Mouse (Mus musculus) heart, adult 9 months (tissue): ENCODE measurements around the gene Nemf.
"Not testable (repeated sequence)": the region's sequence is repeated elsewhere in the genome, so short reads cannot be mapped to it uniquely, and the experiment has no call there.

Experiments used
- DNase-seq, 2 experiments: peaks; one replicate each; pipeline ENCODE4 v3.0.0; 2022; ENCODE audit warnings: low spot score in 2 of 2

The Nemf gene

DNA sequence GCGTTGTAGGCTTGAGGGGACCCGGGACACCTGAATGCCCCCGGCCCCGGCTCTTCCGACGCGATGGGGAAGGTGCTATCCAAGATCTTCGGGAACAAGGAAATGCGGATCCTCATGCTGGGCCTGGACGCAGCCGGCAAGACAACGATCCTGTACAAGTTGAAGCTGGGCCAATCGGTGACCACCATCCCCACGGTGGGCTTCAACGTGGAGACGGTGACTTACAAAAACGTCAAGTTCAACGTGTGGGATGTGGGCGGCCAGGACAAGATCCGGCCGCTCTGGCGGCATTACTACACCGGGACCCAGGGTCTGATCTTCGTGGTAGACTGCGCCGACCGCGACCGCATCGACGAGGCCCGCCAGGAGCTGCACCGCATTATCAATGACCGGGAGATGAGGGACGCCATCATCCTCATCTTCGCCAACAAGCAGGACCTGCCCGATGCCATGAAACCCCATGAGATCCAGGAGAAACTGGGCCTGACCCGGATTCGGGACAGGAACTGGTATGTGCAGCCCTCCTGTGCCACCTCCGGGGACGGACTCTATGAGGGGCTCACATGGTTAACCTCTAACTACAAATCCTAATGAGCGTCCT lies 15.9 kb upstream of the Nemf start:
- no peak for DNase-seq

DNA sequence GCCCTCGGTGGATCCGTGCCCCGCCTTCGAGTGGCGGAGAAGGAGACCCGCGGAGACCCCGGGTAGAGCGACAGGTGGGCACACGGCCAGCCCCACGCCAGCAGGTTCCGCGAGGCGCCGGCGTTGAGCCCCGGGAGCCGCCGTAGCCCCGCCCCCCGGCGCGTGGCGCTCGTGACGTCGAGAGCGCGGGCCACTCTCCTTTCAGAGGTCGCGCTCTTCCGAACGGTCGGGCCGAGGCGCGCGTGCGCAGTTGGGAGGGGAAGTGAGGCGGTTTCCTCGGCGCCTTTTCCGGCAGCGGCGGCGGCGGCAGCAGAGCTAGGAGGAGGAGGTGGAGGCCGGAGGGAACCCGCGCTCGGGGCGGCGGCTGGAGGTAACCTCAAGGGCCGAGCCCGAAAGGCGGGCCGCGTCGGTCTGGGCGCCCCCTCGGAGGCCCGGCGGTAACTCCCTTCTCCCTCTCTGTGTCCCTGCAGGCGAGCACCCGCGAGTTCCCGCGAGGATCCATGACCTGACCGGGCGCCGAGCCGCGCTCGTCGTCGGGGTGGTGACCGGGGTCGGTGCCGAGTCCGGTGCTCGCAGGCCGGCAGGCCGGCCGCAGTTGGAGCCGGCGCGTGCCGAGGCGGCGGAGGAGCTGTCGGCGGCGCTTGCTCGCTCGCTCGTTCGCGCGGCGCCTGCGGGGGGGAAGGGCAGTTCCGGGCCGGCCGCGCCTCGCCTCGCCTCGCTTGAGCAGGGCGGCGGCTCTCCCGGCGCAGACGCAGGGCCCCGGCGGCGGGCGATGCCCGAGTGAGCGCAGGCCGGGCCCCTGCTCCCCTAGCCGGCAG lies 15.1 kb upstream of the Nemf start, which contains the start of the genes Arf6 and Gm9887:
TSS of gene Arf6 (plus strand) at position 297 of the 818 bp plus-strand sequence.
TSS of gene Gm9887 (minus strand) at position 605 of the 818 bp plus-strand sequence.
- peak; percentile 97 to 98 for DNase-seq

DNA sequence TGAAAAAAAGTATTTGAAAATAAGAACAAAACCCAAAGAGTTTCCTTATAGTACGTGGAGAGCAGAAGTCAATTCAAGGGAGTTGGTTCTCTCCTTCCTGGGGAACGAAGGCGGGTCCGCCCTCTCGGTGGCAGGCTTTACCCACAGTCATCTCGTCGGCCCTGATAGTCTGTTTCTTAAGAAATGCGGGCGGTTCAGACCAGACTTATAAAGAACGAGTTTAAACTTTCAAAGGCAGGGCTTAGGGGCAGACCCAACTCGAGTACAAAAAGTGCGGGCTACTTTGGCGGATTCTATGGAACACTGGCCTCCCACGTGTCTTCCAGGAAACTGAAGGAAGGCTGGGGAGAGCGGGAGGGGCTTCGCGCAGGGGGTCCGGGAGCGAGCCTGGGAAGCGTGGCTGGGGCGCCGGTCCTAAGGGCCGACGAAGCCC lies 14.5 kb upstream of the Nemf start:
- no peak for DNase-seq

DNA sequence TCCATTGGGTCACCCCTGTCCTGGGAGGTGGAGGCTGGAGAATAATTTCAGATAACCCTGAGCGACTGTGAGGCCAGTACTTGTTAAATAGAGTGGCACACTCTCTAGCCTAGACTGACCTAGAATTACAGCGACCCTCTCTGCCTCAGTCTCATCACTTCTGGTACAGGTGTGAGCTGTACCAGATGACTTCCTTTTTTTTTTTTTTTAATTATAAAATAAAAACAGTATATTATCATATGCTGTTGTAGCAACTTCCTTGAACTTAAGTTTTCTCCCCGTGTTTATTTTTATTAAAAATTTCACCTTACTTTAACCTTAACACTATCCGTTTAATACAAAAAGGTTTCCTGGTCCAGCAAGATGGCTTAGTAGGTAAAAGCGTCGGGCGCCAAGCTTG lies 14.0 kb upstream of the Nemf start:
- DNase-seq: no peak

DNA sequence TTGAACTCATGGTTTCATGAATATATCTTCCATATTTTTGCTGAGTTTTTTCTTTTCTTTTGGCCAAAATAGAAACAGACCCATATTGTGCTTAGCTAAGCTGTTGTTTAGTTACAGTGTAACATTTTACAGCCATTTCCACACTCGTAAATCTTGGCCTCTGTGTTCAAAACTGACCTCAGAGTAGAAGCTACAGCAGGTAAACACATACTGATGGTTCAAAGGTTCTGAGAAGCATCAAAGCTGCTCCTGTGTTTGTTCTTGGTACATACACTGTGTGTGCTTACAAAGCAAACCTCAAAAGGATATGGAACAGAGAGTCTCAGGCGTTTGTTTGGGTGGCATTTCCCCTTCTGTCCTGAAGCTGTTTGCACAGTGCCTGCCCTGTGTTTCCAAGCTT lies 10.6 kb upstream of the Nemf start:
- no peak for DNase-seq

DNA sequence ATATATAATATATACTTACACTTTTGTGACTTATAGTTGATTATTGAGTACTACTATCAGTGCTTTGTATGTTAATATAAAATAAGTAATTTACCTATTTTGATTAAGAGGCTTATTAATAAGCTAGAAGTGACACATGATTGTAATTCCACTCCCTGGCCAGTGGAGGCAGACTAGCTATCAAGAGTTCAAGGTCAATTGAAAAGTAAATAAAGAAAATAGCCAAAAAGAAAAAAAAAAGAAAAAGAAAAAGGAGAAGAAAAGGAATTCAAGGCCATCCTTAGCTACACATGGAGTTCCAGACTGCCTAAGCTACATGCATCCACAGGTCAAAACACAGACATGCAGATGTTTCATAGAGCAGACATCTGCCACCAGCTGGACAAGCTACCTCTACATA lies 9.5 kb upstream of the Nemf start:
- no peak for DNase-seq

DNA sequence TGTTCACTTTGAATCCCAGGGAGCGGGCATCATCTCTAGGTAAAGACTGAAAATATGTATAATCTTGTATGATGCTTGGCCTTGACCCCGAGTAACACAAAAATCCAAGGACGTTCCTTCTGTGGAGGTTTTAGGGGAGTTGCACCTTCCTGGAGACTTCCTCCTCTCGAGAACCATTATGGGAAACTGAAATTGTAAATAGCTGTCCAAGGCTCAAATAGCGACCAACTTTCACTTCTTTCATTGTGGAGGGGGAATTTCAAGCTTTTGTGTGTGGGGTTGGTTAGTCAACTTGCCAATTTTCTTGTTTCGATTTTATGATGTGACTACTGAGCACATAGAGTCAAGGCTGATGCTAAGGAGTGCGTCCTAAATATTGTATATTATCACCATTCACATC lies 8.8 kb upstream of the Nemf start:
- DNase-seq: no peak

DNA sequence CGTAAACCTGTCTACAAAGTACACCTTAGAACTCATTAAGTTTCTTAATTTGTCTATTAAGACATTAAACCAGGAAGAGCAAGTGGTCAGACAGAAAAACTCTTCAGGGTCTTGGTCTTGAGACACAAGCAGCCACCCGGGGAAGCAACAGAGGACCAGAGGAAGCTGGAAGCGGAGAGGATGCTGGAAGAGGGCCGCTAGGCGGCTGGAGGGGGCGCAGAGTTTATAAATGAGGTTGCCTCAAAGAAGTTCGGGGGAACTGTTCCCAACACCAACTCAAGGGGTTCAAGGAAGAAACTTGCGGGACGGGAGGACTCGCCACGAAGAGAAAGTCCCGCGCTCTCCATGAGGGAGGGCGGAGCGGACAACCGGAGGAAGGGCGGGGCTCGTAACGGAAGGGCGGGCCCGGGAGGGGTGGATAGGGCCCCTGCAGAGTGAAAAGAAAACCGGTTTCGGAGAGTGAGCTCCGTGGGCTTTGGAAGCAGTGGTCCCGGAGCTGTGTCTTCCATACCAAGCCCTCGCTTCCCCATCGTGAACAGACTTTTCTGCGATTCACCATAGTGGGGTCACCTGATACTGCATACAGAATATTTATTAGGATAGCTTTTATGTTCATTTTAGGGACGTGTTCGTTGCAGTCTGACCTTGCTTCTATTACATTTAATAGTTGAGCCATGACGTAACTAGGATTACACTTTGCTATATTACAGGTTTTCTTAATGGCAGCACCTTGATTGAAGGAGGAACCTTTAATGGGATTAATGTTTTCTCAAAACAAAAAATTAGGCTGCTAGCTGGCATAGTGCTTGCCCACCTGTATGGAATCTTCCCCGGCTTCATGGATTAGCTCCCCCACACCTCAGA lies 7.2 kb upstream of the Nemf start:
- DNase-seq: peak; percentile 88 to 89

DNA sequence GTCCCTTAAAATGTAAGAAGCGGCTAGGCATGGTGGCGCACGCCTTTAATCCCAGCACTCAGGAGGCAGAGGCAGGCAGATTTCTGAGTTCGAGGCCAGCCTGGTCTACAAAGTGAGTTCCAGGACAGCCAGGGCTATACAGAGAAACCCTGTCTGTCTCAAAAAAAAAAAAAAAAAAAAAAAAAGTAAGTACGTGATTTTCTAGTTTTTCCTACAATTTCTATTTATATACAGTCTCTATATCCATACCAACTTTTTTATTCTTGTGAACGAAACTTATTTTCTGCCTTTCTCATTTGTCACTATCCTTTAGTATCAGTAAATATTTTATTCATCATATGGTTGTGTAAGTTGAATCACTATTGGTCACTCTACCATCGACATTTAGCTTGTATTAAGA lies 6.1 kb upstream of the Nemf start:
- not testable (repeated sequence) for DNase-seq

DNA sequence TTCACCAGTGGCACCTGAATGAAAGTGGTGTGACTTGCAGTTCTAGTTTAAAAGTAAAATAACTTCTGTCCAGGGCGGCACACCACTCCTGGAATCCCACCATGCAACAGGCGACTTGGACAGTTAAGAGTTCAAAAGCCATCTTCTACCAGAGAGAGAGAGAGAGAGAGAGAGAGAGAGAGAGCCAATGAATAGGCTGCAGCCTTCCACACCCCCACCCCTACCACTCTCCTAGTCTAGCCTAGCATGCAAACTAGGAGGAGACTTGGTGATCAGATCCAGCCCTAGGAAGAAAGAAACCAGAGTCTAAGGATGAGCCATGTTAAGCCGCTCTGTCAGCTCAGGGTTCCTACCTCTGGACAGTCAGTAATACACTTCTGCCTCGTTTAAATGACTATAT lies 5.4 kb upstream of the Nemf start:
- DNase-seq: no peak

DNA sequence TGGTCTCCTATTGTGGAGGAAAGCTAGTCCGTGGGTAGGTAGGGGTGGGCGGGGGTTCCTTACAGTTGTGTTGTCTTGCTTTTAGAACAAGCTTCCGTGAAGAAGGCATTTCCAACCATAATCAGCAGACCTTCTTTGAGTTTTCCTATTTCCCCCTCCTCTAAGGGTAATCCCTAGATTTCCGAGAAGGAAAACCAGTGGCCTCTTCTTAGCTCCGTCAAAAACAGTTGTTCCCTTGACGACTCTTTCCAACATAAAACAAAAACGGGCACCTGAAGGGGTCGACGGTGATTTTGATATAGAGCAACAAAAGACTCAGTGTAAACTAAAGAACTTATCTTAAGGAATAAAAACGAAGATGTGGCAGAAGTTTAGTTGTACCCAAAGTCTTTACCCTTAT lies 5.0 kb upstream of the Nemf start:
- no peak for DNase-seq

DNA sequence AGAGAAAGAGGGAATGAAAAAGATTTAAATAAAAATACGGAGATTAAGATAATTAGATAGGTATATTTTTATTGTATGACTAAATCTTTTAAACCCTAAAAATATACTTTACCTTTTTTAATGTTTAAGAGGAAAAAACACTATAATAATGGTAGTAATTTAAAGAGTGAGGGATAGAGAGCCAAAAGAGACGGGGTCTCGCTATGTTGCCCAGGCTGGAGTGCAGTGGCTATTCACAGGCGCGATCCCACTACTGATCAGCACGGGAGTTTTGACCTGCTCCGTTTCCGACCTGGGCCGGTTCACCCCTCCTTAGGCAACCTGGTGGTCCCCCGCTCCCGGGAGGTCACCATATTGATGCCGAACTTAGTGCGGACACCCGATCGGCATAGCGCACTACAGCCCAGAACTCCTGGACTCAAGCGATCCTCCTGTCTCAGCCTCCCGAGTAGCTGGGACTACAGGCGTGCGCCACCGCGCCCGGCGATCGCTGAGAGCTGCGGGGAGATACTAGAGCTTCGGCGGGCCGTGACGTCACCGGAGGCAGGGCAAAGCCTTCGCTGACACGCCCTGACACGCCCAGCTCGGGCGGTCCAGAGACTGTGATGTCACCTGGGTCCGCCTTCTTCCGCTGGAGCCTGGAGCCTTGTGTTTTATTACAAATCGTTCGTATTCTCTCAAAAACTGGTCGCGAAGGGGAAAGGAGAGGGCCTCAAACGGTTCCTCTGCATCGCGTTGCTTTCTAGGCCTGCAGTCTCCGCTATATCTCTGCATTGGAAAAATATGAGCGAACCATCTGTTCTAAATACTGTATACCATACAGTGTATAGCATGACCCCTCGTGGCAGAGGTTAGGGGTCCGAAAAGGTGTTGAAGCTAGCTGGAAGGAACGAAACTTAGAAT lies 4.3 kb upstream of the Nemf start:
- peak; percentile 96 to 99 for DNase-seq

DNA sequence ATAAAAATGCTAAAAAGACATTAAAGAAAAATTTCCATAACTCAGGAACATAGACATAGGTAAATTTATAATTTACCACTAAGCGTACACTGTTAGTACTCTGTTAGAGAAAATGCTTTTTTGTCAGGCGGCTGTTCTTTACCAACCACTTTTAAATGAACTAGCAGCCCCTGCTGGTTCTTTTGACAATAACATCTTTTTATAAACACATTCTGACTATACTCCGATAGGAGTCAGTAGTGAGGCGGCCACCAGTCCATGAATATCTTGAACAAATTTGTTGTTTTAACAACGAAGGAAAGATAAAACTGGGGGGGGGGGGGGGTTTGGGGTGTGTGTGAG lies 3.7 kb upstream of the Nemf start:
- DNase-seq: peak; percentile 75 to 88

DNA sequence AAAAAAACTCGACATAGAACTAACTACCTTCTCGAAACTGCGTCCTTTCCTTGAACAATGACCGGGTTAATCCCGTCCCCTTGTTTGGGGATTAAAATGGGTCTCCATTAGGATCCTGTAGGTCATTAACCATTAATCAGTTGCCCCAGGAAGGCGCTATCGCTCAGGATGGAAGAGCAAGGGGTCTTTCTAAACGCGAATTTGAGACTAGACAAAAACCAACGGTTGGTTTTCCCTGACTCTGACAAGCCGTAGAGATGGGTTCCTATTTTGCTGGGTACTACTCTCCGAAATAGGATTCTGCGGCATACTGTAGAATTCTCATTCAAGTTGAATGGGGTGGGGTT lies 308 bp upstream of the Nemf start:
- DNase-seq: no peak

DNA sequence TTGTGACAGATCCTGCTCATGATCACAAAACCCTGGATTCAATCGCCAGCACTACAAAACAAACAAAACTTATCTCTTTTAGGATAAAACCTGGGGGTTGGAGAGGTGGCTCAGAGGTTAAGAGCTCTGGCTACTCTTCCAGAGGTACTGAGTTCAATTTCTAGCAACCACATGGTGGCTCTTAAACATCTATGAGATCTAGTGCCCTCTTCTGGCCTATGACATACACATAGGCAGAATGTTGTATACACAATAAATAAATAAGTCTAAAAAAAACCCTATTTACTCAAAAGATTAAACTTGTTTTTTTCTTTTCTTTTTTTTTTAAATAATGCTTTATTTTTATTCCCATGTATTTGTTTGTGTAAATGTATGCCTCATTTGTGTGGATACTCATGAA lies 5.3 kb downstream of the Nemf start:
- no peak for DNase-seq

DNA sequence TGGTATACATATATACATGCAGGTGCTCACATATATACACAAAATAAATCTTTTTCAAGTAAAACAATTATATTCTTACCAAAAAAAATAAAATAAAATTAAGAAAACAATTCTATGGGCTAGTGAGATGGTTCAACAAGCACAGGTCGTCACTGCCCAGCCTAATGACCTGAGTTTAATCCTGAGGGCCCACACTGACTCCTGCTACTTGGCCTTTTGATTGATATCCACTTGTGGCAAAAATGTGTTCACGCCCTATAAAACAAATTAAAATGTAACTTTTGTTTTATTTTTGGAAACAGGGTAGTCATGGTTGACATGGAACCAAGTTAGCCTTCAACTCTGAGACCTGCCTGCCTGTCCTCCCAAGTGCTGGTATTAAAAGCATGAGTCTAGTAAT lies 7.0 kb downstream of the Nemf start:
- no peak for DNase-seq

DNA sequence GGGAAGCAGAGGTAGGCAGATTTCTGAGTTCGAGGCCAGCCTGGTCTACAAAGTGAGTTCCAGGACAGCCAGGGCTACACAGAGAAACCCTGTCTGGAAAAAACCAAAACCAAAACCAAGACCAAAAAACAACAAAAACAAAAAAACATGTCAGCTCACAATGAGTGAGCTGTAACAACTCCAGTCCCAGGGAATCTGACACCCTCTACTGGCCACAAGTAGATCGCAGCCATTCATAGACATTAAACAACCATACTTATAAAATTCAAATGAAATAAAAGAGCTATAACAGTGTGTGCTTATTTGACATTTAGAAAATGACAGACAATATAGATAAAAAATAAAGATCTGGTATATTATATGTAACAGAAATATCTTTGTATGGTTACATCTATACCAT lies 23.4 kb downstream of the Nemf start:
- no peak for DNase-seq

DNA sequence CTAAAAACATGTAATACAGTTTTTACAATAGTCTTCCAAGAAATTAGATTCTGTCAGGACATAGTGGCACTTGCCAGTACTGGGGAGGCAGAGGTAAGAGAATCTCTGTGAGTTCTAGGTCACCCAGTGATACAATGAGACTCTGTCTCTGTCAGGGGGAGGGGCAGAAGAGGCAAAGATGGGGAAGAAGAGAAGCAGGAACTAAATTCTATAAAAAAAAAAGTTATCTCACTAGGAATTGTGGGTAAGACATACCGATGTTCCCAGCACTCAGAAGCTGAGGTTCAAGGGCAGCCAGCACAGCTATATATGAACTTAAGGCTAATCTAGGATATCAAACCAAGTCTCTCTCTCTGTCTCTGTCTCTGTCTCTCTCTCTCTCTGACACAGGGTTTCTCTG lies 24.8 kb downstream of the Nemf start:
- no peak for DNase-seq

DNA sequence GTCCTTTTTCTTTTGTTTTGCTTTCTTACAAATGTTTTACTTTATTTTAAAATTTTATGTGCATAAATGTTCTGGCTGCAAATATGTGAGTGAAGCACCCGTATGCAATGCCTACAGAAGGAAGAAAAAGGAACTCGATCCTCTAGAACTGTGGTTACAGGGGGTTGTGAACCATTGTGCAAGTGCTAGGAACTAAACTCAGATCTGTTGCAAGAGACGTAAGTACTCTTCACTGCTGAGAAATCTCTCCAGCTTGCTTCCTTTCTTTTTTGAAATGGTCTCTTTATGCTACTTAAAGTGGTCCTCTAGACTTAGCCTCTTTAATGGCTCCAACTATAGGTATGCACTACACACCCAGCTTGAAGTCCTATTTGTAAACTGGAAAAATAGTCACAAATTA lies 25.8 kb downstream of the Nemf start:
- no peak for DNase-seq

DNA sequence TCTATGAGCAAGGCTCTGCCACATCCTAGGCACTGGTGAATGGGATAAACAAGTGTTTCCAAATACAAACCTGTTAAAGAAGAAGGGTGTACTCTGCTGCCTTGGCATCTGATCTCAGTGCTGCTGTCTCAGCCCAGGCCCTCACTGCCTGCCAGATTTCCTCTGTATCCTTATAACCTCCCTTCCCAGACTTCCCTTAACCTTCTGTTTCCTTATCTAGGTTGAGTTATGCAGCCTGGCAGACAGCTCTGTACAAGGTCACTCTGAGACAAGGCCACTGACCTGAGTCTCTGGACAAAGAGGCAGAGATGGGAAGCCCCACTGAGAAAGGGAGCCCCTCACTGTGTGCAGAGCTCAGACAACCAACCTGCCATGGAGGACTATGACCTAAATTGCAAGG lies 38.5 kb downstream of the Nemf start:
- no peak for DNase-seq

DNA sequence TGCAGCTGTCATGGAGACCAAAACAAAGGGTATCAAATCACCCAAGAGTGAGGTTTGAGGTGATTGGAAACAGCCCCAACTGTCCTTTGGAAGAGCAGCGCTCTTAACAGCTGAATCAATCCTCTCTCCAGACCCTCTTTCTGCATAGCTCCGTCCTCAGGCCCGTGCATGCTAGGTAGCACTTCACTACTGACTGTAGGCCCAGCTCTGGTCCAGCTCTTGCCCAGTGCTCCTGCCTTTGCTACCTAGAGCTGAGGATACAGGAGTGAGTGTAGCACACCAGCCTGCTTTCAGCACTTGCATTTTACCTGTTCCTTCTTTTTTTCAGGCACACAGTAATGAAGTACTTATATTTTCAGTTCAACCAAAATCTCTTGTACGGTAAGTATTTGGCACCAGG lies 47.3 kb downstream of the Nemf start:
- DNase-seq: no peak

DNA sequence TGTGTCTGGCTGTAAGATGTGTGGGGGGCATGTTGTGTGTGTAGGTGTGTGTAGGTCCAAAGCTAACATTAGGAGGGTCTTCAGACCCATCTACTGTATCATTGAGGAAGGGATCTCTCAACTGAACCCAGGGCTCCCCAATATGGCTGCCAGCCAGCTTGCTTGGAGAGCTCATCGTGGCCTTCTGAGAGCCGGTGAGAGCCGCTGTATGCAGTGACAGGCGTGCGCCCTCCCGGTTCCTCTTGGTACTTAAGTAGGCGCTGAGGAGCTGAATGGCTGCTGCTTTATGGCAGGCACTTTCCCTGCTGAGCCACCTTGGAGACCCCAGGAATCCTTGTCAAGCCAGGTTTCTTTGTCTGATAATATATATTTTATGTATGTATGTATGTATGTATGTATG lies 50.6 kb downstream of the Nemf start:
- no peak for DNase-seq
